21 mouse cellular contexts compared by ENCODE assay signal in genomic region chr15:100415684-100416083, GRCm38 (mm10). TPM values are rescaled to one million over a fixed set of nuclear protein-coding genes. Genes with fewer than 3 reads are reported as not detected.
DNase-seq lines count a peak whose midpoint lies in the region; ATAC-seq and TF ChIP-seq lines count a peak whose summit lies in the region.
"Had no signal": no experiment of that assay in that cellular context is flagged by ENCODE, and none has a peak within 500 bp of the region (broad histone marks: within the 10 kb centered on the region; RNA-seq: fewer than 3 reads in every experiment).

No protein-coding gene starts in this region.

- no peak for TF ChIP-seq CTCF in liver, embryonic 14.5 days (IDR thresholded peaks at IDR 0.05; ENCODE audit: low read depth)

- H3K4me3 ChIP-seq in heart, embryonic 16.5 days (ENCODE audit: low read length) = no peak overlapping the region
- no peak overlapping the region for H3K4me3 ChIP-seq in lung, embryonic 16.5 days (ENCODE audit: low read length)
- H3K4me3 ChIP-seq in liver, embryonic 14.5 days (ENCODE audit: insufficient read depth in 1 of 2, low read depth in 2 of 2, low read length in 2 of 2) = no peak overlapping the region
- H3K4me3 ChIP-seq: hindbrain, embryonic 15.5 days; left cerebral cortex, adult 2 months; limb, embryonic 13.5 days had no signal

- no peak overlapping the region for H3K9ac ChIP-seq in heart, embryonic 16.5 days (ENCODE audit: low read length)
- H3K9ac ChIP-seq in lung, embryonic 16.5 days (ENCODE audit: low read length) = no peak overlapping the region
- H3K9ac ChIP-seq in liver, embryonic 14.5 days (replicated peaks) = no peak overlapping the region
- H3K9ac ChIP-seq: hindbrain, embryonic 15.5 days; limb, embryonic 13.5 days had no signal

- intact Hi-C loops in heart, postnatal 36 days (cut with DNase I) = no loop called here

- no peak overlapping the region for H3K4me2 ChIP-seq in heart, embryonic 16.5 days (ENCODE audit: low read depth, low read length)
- H3K4me2 ChIP-seq in lung, embryonic 16.5 days (ENCODE audit: low read depth, low read length) = no peak overlapping the region
- H3K4me2 ChIP-seq in liver, embryonic 14.5 days (ENCODE audit: low read depth) = no peak overlapping the region
- H3K4me2 ChIP-seq: hindbrain, embryonic 15.5 days; limb, embryonic 13.5 days had no signal

- DNase-seq in heart, postnatal 36 days = no peak
- no peak for DNase-seq in lung, postnatal 10 days
- DNase-seq in adrenal gland, postnatal 25 days = peak; percentile 52
- no peak for DNase-seq in liver, embryonic 14.5 days (ENCODE audit: low read depth in 3 of 3, low spot score in 3 of 3)
- no peak for DNase-seq in layer of hippocampus, postnatal 25 days (ENCODE audit: extremely low spot score in 1 of 2, low spot score in 1 of 2)
- DNase-seq: cerebellum, adult 11-12 months; embryo, embryonic 11 days; midbrain, embryonic 14.5 days; right cerebral cortex, postnatal 25 days had no signal

- H3K9me3 ChIP-seq in heart, embryonic 16.5 days (replicated peaks; ENCODE audit: control insufficient read depth, low read length) = no peaks in the 10 kb centered on the region
- no peaks in the 10 kb centered on the region for H3K9me3 ChIP-seq in lung, embryonic 16.5 days (ENCODE audit: control insufficient read depth, low read length)
- no peaks in the 10 kb centered on the region for H3K9me3 ChIP-seq in liver, embryonic 14.5 days (ENCODE audit: control insufficient read depth, low read length)
- H3K9me3 ChIP-seq: hindbrain, embryonic 15.5 days; limb, embryonic 13.5 days had no signal

- WGBS in heart, embryonic 16.5 days = 77% methylated on average over 8 of the region's 8 CpGs
- WGBS in lung, embryonic 16.5 days = 74% methylated on average over 8 of the region's 8 CpGs
- 82% methylated on average over 8 of the region's 8 CpGs for WGBS in liver, embryonic 14.5 days (ENCODE audit: insufficient replicate concordance)

- no peaks in the 10 kb centered on the region for H3K36me3 ChIP-seq in heart, embryonic 16.5 days (ENCODE audit: control insufficient read depth, insufficient read depth)
- peaks cover 4% of the 10 kb centered on the region; the same call in 1 of the 2 replicates for H3K36me3 ChIP-seq in lung, embryonic 16.5 days (ENCODE audit: control insufficient read depth, insufficient read depth, low read length)
- H3K36me3 ChIP-seq in liver, embryonic 14.5 days (replicated peaks; ENCODE audit: control insufficient read depth, insufficient read depth, low read depth) = peaks cover 18% of the 10 kb centered on the region

- TF ChIP-seq EP300 in liver, embryonic 14.5 days (IDR thresholded peaks at IDR 0.05; ENCODE audit: low read depth) = no peak

- ATAC-seq in heart, embryonic 16.5 days (replicated peaks; ENCODE audit: extremely low read depth, insufficient read depth, low FRiP score) = no peak
- peak; percentile 28; the same call in 1 of the 2 replicates for ATAC-seq in lung, embryonic 16.5 days (ENCODE audit: low read depth)
- ATAC-seq in liver, embryonic 14.5 days (ENCODE audit: insufficient read depth) = no peak
- ATAC-seq: CD4-positive, CD25-positive, alpha-beta regulatory T cell, adult 4 months; forebrain, embryonic 14.5 days had no signal

- no peaks in the 10 kb centered on the region for H3K27me3 ChIP-seq in heart, embryonic 16.5 days (ENCODE audit: control insufficient read depth, insufficient read depth, low read length)
- no peaks in the 10 kb centered on the region for H3K27me3 ChIP-seq in lung, embryonic 16.5 days (ENCODE audit: control insufficient read depth, insufficient read depth, low read depth, low read length)
- no peaks in the 10 kb centered on the region for H3K27me3 ChIP-seq in liver, embryonic 14.5 days (ENCODE audit: control insufficient read depth, insufficient read depth, low read length)
- H3K27me3 ChIP-seq: hindbrain, embryonic 15.5 days; limb, embryonic 13.5 days had no signal

- 0 out of 2 replicates have a peak overlapping the region, but pooled peaks have one; percentile 13 for H3K27ac ChIP-seq in heart, embryonic 16.5 days (ENCODE audit: low read length)
- H3K27ac ChIP-seq in lung, embryonic 16.5 days (ENCODE audit: low read length) = no peak overlapping the region
- H3K27ac ChIP-seq in liver, embryonic 14.5 days = peak overlapping the region; percentile 1
- H3K27ac ChIP-seq: hindbrain, embryonic 15.5 days; left cerebral cortex, adult 2 months had no signal

- H3K4me1 ChIP-seq in heart, embryonic 16.5 days (ENCODE audit: control insufficient read depth, insufficient read depth, low read length) = peaks cover 30% of the 10 kb centered on the region
- H3K4me1 ChIP-seq in lung, embryonic 16.5 days (replicated peaks; ENCODE audit: control insufficient read depth, insufficient read depth, low read length) = no peaks in the 10 kb centered on the region
- peaks cover 61 to 70% of the 10 kb centered on the region in 2 experiments for H3K4me1 ChIP-seq in liver, embryonic 14.5 days (replicated peaks; ENCODE audit: control insufficient read depth in 2 of 2, insufficient read depth in 2 of 2, low read length in 1 of 2)

RNA-seq across cellular contexts. Expression of gene Gm5475, which starts 6.3 kb away (rescaled TPM):
- not detected in 2 replicates for polyA plus RNA-seq in heart, embryonic 16.5 days (2015; fragmentation: Nextera tagmentation; extraction: Ambion mirVana)
- total RNA-seq in heart, postnatal 36 days (2021) = not detected
- polyA plus RNA-seq in lung, embryonic 16.5 days (2015; fragmentation: Nextera tagmentation; extraction: Ambion mirVana) = 0.06 and 0.19 TPM in 2 replicates
- not detected in 2 replicates for total RNA-seq in adrenal gland, postnatal 25 days (2021)
- 0.01 TPM in 1 of 2 replicates, not detected in the other for polyA plus RNA-seq in liver, embryonic 14.5 days (2012; rRNA removed)
- 0.05 TPM in 1 of 2 replicates, not detected in the other for polyA plus RNA-seq in liver, embryonic 14.5 days (2014; fragmentation: Nextera tagmentation; extraction: Ambion mirVana)
- not detected for total RNA-seq in layer of hippocampus, postnatal 25 days (2021)
- total RNA-seq: granulocyte monocyte progenitor cell, adult 5-6 weeks; layer of hippocampus, adult 18-20 months; left cerebral cortex, adult 2 months; megakaryocyte progenitor cell, adult 5-6 weeks had no signal
- polyA plus RNA-seq: CD4-positive, CD25-positive, alpha-beta regulatory T cell, adult 4 months; forebrain, embryonic 14.5 days; heart, embryonic 14.5 days; midbrain, embryonic 14.5 days had no signal

RNA-seq across cellular contexts. Expression of gene Slc11a2, which starts 9.2 kb away (rescaled TPM):
- polyA plus RNA-seq in heart, embryonic 16.5 days (2015; fragmentation: Nextera tagmentation; extraction: Ambion mirVana) = 15.3 and 18.6 TPM in 2 replicates
- total RNA-seq in heart, postnatal 36 days (2021) = 10 to 100 TPM; 45.2 TPM
- 22.3 and 23.6 TPM in 2 replicates for polyA plus RNA-seq in lung, embryonic 16.5 days (2015; fragmentation: Nextera tagmentation; extraction: Ambion mirVana)
- total RNA-seq in adrenal gland, postnatal 25 days (2021) = 105 and 111 TPM in 2 replicates
- polyA plus RNA-seq in liver, embryonic 14.5 days (2012; rRNA removed) = 38.4 and 40.8 TPM in 2 replicates
- 37.7 and 38.4 TPM in 2 replicates for polyA plus RNA-seq in liver, embryonic 14.5 days (2014; fragmentation: Nextera tagmentation; extraction: Ambion mirVana)
- total RNA-seq in layer of hippocampus, postnatal 25 days (2021) = 10 to 100 TPM; 49.3 to 66.3 TPM

RNA-seq across cellular contexts. Expression of gene Higd1c, which starts 51.3 kb away (rescaled TPM):
- not detected in 2 replicates for polyA plus RNA-seq in heart, embryonic 16.5 days (2015; fragmentation: Nextera tagmentation; extraction: Ambion mirVana)
- not detected for total RNA-seq in heart, postnatal 36 days (2021)
- polyA plus RNA-seq in lung, embryonic 16.5 days (2015; fragmentation: Nextera tagmentation; extraction: Ambion mirVana) = not detected in 2 replicates
- total RNA-seq in adrenal gland, postnatal 25 days (2021) = 1.2 TPM in 1 of 2 replicates, not detected in the other
- not detected in 2 replicates for polyA plus RNA-seq in liver, embryonic 14.5 days (2012; rRNA removed)
- polyA plus RNA-seq in liver, embryonic 14.5 days (2014; fragmentation: Nextera tagmentation; extraction: Ambion mirVana) = not detected in 2 replicates
- not detected for total RNA-seq in layer of hippocampus, postnatal 25 days (2021)
- total RNA-seq: granulocyte monocyte progenitor cell, adult 5-6 weeks; layer of hippocampus, adult 18-20 months; left cerebral cortex, adult 2 months; megakaryocyte progenitor cell, adult 5-6 weeks had no signal
- polyA plus RNA-seq: brain, embryonic 14.5 days; CD4-positive, CD25-positive, alpha-beta regulatory T cell, adult 4 months; forebrain, embryonic 14.5 days; heart, embryonic 14.5 days; limb, embryonic 13.5 days; midbrain, embryonic 14.5 days had no signal

RNA-seq across cellular contexts. Expression of gene Letmd1, which starts 53.1 kb away (rescaled TPM):
- 15.3 and 15.5 TPM in 2 replicates for polyA plus RNA-seq in heart, embryonic 16.5 days (2015; fragmentation: Nextera tagmentation; extraction: Ambion mirVana)
- total RNA-seq in heart, postnatal 36 days (2021) = 10 to 100 TPM; 12.2 to 14.8 TPM
- 23.9 and 26.1 TPM in 2 replicates for polyA plus RNA-seq in lung, embryonic 16.5 days (2015; fragmentation: Nextera tagmentation; extraction: Ambion mirVana)
- total RNA-seq in adrenal gland, postnatal 25 days (2021) = 123 and 143 TPM in 2 replicates
- 15.2 and 18.1 TPM in 2 replicates for polyA plus RNA-seq in liver, embryonic 14.5 days (2012; rRNA removed)
- polyA plus RNA-seq in liver, embryonic 14.5 days (2014; fragmentation: Nextera tagmentation; extraction: Ambion mirVana) = 9.5 and 10.6 TPM in 2 replicates
- total RNA-seq in layer of hippocampus, postnatal 25 days (2021) = 10 to 100 TPM; 56.9 to 58.5 TPM
